Mouse (Mus musculus) forebrain, embryonic 15.5 days (tissue): ENCODE measurements around the gene Creb1. TPM values are rescaled to one million over a fixed set of nuclear protein-coding genes. Genes with fewer than 3 reads are reported as not detected.
"Not testable (repeated sequence)": the region's sequence is repeated elsewhere in the genome, so short reads cannot be mapped to it uniquely, and the experiment has no call there.

Experiments used
- ATAC-seq: fragments of 200-750 bp; cut with Nextera tagmentation; replicated peaks from 2 replicates; pipeline ENCODE4 v1.8.0; 2017; ENCODE audit warnings: mild to moderate bottlenecking, moderate TSS enrichment, moderate library complexity
- H3K27ac ChIP-seq: fragments of 300-500 bp; sonication (generic); replicated peaks from 2 replicates; pipeline ENCODE4 v1.5.1; 2015; ENCODE audit warnings: mild to moderate bottlenecking, inconsistent platforms
- H3K27me3 ChIP-seq: fragments of 300-500 bp; sonication (generic); 2 replicates; pipeline ENCODE4 v1.6.1; 2015; ENCODE audit warnings: inconsistent platforms
- H3K36me3 ChIP-seq: fragments of 300-500 bp; sonication (generic); 2 replicates; pipeline ENCODE4 v1.6.1; 2015; ENCODE audit warnings: mild to moderate bottlenecking, inconsistent platforms
- H3K4me1 ChIP-seq: fragments of 300-500 bp; sonication (generic); 2 replicates; pipeline ENCODE4 v1.6.1; 2015; ENCODE audit warnings: inconsistent platforms
- H3K4me2 ChIP-seq: fragments of 300-500 bp; sonication (generic); replicated peaks from 2 replicates; pipeline ENCODE4 v1.6.1; 2015; ENCODE audit warnings: mild to moderate bottlenecking, inconsistent platforms
- H3K4me3 ChIP-seq: fragments of 300-500 bp; sonication (generic); 2 replicates; pipeline ENCODE4 v1.5.1; 2015; ENCODE audit warnings: mild to moderate bottlenecking, inconsistent platforms
- H3K9ac ChIP-seq: fragments of 300-500 bp; sonication (generic); replicated peaks from 2 replicates; pipeline ENCODE4 v1.6.1; 2015; ENCODE audit warnings: mild to moderate bottlenecking, inconsistent platforms
- H3K9me3 ChIP-seq: fragments of 300-500 bp; sonication (generic); 2 replicates; pipeline ENCODE4 v1.6.1; 2016; ENCODE audit warnings: inconsistent platforms
- WGBS: fragments of 180-500 bp; shearing (Covaris S2); methylation state at CpG from one replicate; pipeline ENCODE4 v1.1.7; 2015; ENCODE audit warnings: mixed read lengths; 5-methylcytosine and 5-hydroxymethylcytosine counted together
- polyA plus RNA-seq: library from polyadenylated mRNA; unstranded; fragments of >200 nt; fragmentation: Nextera tagmentation; extraction: Ambion mirVana; gene quantifications from 2 replicates; pipeline ENCODE4 v1.2.1, GENCODE M21; 2015

The Creb1 gene
- polyA plus RNA-seq, 1 experiment from 2014 or later, result 48.4 TPM

- Histone ChIP-seq H3K27ac (no peak overlapping the region), H3K4me2 (no peak overlapping the region), H3K9me3 (no peaks in the 10 kb centered on the region), H3K27me3 (no peaks in the 10 kb centered on the region), H3K4me1 (no peaks in the 10 kb centered on the region), H3K36me3 (no peaks in the 10 kb centered on the region), H3K4me3 (no peak overlapping the region), H3K9ac (no peak overlapping the region)
- ATAC-seq, result no peak
- WGBS, result 59% methylated on average over 5 of the region's 5 CpGs
Observed at GRCm38 (mm10) chr1:64631526-64631925, 99.1 kb downstream of the Creb1 start.

- no peak for ATAC-seq
- H3K36me3 ChIP-seq, result no peaks in the 10 kb centered on the region
- H3K4me1 ChIP-seq, result no peaks in the 10 kb centered on the region
- H3K4me2 ChIP-seq, result no peak overlapping the region
- no peak overlapping the region for H3K9ac ChIP-seq
- 79% methylated on average over 3 of the region's 3 CpGs for WGBS
- no peaks in the 10 kb centered on the region for H3K9me3 ChIP-seq
- H3K27ac ChIP-seq, result no peak overlapping the region
- no peaks in the 10 kb centered on the region for H3K27me3 ChIP-seq
- no peak overlapping the region for H3K4me3 ChIP-seq
Observed at GRCm38 (mm10) chr1:64633237-64633636, 100.8 kb downstream of the Creb1 start.

- no peak overlapping the region for H3K27ac ChIP-seq
- H3K9ac ChIP-seq, result no peak overlapping the region
- ATAC-seq, result no peak
- no peaks in the 10 kb centered on the region for H3K36me3 ChIP-seq
- no peaks in the 10 kb centered on the region for H3K27me3 ChIP-seq
- H3K4me2 ChIP-seq, result no peak overlapping the region
- 66% methylated on average over 2 of the region's 2 CpGs for WGBS
- H3K9me3 ChIP-seq, result no peaks in the 10 kb centered on the region
- H3K4me1 ChIP-seq, result no peaks in the 10 kb centered on the region
- H3K4me3 ChIP-seq, result no peak overlapping the region
Observed at GRCm38 (mm10) chr1:64635624-64636023, 103.2 kb downstream of the Creb1 start.

- ATAC-seq, result no peak
- Histone ChIP-seq H3K4me2 (no peak overlapping the region), H3K4me1 (peaks cover 8% of the 10 kb centered on the region; the same call in 1 of the 2 replicates), H3K4me3 (no peak overlapping the region), H3K9ac (no peak overlapping the region), H3K27ac (no peak overlapping the region), H3K27me3 (no peaks in the 10 kb centered on the region), H3K36me3 (no peaks in the 10 kb centered on the region), H3K9me3 (no peaks in the 10 kb centered on the region)
- WGBS, result 93% methylated on average over 6 of the region's 6 CpGs
Observed at GRCm38 (mm10) chr1:64639279-64639678, 106.8 kb downstream of the Creb1 start.

GRCm38 (mm10) chr1:64641069-64641468 lies 108.6 kb downstream of the Creb1 start:
- no peaks in the 10 kb centered on the region for H3K27me3 ChIP-seq
- no peak overlapping the region for H3K4me2 ChIP-seq
- H3K9ac ChIP-seq, result no peak overlapping the region
- no peaks in the 10 kb centered on the region for H3K9me3 ChIP-seq
- peak; percentile 87 for ATAC-seq
- H3K4me3 ChIP-seq, result no peak overlapping the region
- 60% methylated on average over 6 of the region's 6 CpGs for WGBS
- peaks cover 8% of the 10 kb centered on the region; the same call in 1 of the 2 replicates for H3K4me1 ChIP-seq
- no peaks in the 10 kb centered on the region for H3K36me3 ChIP-seq
- no peak overlapping the region for H3K27ac ChIP-seq

- H3K9ac ChIP-seq, H3K4me1 ChIP-seq, H3K9me3 ChIP-seq, H3K36me3 ChIP-seq, H3K27ac ChIP-seq, H3K4me2 ChIP-seq, H3K27me3 ChIP-seq, ATAC-seq, H3K4me3 ChIP-seq: not testable (repeated sequence)
- 57% methylated on average over 8 of the region's 8 CpGs for WGBS
Observed at GRCm38 (mm10) chr1:64642541-64642940, 110.1 kb downstream of the Creb1 start.

GRCm38 (mm10) chr1:64644513-64644912 lies 112.1 kb downstream of the Creb1 start:
- Histone ChIP-seq H3K4me3 (no peak overlapping the region), H3K9me3 (no peaks in the 10 kb centered on the region), H3K4me1 (peaks cover 8% of the 10 kb centered on the region; the same call in 1 of the 2 replicates), H3K36me3 (no peaks in the 10 kb centered on the region), H3K9ac (no peak overlapping the region), H3K4me2 (no peak overlapping the region), H3K27ac (no peak overlapping the region), H3K27me3 (no peaks in the 10 kb centered on the region)
- no peak for ATAC-seq
- 90% methylated on average over 3 of the region's 3 CpGs for WGBS

- no peak overlapping the region for H3K9ac ChIP-seq
- no peak for ATAC-seq
- no peaks in the 10 kb centered on the region for H3K9me3 ChIP-seq
- H3K4me1 ChIP-seq, result no peaks in the 10 kb centered on the region
- H3K36me3 ChIP-seq, result no peaks in the 10 kb centered on the region
- no peak overlapping the region for H3K27ac ChIP-seq
- H3K4me3 ChIP-seq, result no peak overlapping the region
- H3K27me3 ChIP-seq, result no peaks in the 10 kb centered on the region
- WGBS, result 84% methylated on average over 11 of the region's 11 CpGs
- H3K4me2 ChIP-seq, result no peak overlapping the region
Observed at GRCm38 (mm10) chr1:64649362-64650124, 117.1 kb downstream of the Creb1 start.

GRCm38 (mm10) chr1:64653701-64654100 lies 121.3 kb downstream of the Creb1 start:
- no peak overlapping the region for H3K9ac ChIP-seq
- no peak overlapping the region for H3K4me2 ChIP-seq
- H3K4me1 ChIP-seq, result no peaks in the 10 kb centered on the region
- ATAC-seq, result no peak
- WGBS, result 94% methylated on average over 6 of the region's 6 CpGs
- no peak overlapping the region for H3K4me3 ChIP-seq
- H3K36me3 ChIP-seq, result no peaks in the 10 kb centered on the region
- H3K27ac ChIP-seq, result no peak overlapping the region
- no peaks in the 10 kb centered on the region for H3K9me3 ChIP-seq
- H3K27me3 ChIP-seq, result no peaks in the 10 kb centered on the region

Other genes starting within 250 kb of the Creb1 start
- 20.5 and 21.7 TPM in 2 replicates for gene Mettl21a, start 84.6 kb downstream of the Creb1 start, polyA plus RNA-seq
- 4.0 and 4.6 TPM in 2 replicates for gene Ccnyl1, start 157.8 kb downstream of the Creb1 start, polyA plus RNA-seq
- 0.55 and 0.87 TPM in 2 replicates for gene Fzd5, start 205.1 kb downstream of the Creb1 start, polyA plus RNA-seq